Mouse (Mus musculus) embryonic facial prominence, embryonic 12.5 days (tissue): ENCODE data around the gene Spns2. TPM values are rescaled to one million over a fixed set of nuclear protein-coding genes. Genes with fewer than 3 reads are reported as not detected.
"Not testable (repeated sequence)": the region's sequence is repeated elsewhere in the genome, so short reads cannot be mapped to it uniquely, and the experiment has no call there.

Experiments used
- ATAC-seq: fragments of 200-750 bp; cut with Nextera tagmentation; 2 replicates; pipeline ENCODE4 v1.8.0; 2017; ENCODE audit not compliant: insufficient number of reproducible peaks, insufficient read depth, low FRiP score, low TSS enrichment
- H3K27ac ChIP-seq: fragments of 300-500 bp; sonication (generic); 2 replicates; pipeline ENCODE4 v1.5.1; 2016; ENCODE audit warnings: mild to moderate bottlenecking
- H3K27me3 ChIP-seq: fragments of 300-500 bp; sonication (generic); 2 replicates; pipeline ENCODE4 v1.6.1; 2016; ENCODE audit warnings: mild to moderate bottlenecking, moderate library complexity
- H3K36me3 ChIP-seq: fragments of 300-500 bp; sonication (generic); 2 replicates; pipeline ENCODE4 v1.6.1; 2016; ENCODE audit warnings: mild to moderate bottlenecking
- H3K4me1 ChIP-seq: fragments of 300-500 bp; sonication (generic); 2 replicates; pipeline ENCODE4 v1.6.1; 2016
- H3K4me2 ChIP-seq: fragments of 300-500 bp; sonication (generic); replicated peaks from 2 replicates; pipeline ENCODE4 v1.6.1; 2016; ENCODE audit warnings: mild to moderate bottlenecking, moderate library complexity
- H3K4me3 ChIP-seq: fragments of 300-500 bp; sonication (generic); 2 replicates; pipeline ENCODE4 v1.5.1; 2016; ENCODE audit warnings: mild to moderate bottlenecking
- H3K9ac ChIP-seq: fragments of 300-500 bp; sonication (generic); 2 replicates; pipeline ENCODE4 v1.6.1; 2016; ENCODE audit warnings: mild to moderate bottlenecking, moderate library complexity
- H3K9me3 ChIP-seq: fragments of 300-500 bp; sonication (generic); 2 replicates; pipeline ENCODE4 v1.6.1; 2016; ENCODE audit warnings: mild to moderate bottlenecking, moderate library complexity
- WGBS: fragments of 180-500 bp; shearing (Covaris S2); methylation state at CpG from one replicate; pipeline ENCODE4 v1.1.7; 2016; 5-methylcytosine and 5-hydroxymethylcytosine counted together
- polyA plus RNA-seq: library from polyadenylated mRNA; unstranded; fragments of >200 nt; fragmentation: Nextera tagmentation; extraction: Ambion mirVana; gene quantifications from 2 replicates; pipeline ENCODE4 v1.2.1, GENCODE M21; 2016

Gene Spns2
- polyA plus RNA-seq, 1 experiment from 2014 or later: 3.9 TPM

DNA sequence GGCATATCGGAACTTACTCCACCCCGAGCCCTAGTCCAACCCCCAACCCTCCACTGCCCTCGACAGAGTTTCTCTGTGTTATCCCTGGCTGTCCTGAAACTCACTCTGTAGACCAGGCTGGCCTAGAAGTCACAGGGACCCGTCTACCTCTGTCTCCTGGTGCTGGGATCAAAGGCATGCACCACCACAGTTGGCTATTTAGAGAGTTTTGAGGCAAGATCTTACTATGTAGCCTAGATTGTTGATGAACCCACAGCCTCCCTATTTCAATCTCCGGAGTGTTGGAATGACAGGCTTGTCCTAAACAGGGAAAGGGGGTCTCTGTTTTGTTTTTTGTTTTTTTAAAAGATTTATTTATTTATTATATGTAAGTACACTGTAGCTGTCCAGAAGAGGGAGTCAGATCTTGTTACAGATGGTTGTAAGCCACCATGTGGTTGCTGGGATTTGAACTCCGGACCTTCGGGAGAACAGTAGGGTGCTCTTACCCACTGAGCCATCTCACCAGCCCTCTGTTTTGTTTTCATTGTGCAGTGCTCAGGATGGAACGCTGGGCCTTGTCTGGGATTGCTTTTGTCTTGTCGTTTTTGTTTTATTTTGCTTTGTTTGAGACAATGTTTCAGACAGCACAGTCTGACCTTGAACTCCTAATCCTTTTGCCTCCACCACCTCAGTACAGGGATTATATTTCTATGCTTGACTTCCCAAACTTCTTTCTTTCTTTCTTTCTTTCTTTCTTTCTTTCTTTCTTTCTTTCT lies 59.2 kb downstream of the Spns2 start:
- not testable (repeated sequence) for H3K9ac ChIP-seq, H3K4me3 ChIP-seq, H3K4me1 ChIP-seq, ATAC-seq, H3K27ac ChIP-seq, H3K9me3 ChIP-seq, H3K4me2 ChIP-seq, H3K27me3 ChIP-seq, H3K36me3 ChIP-seq
- WGBS: 66% methylated on average over 9 of the region's 9 CpGs

DNA sequence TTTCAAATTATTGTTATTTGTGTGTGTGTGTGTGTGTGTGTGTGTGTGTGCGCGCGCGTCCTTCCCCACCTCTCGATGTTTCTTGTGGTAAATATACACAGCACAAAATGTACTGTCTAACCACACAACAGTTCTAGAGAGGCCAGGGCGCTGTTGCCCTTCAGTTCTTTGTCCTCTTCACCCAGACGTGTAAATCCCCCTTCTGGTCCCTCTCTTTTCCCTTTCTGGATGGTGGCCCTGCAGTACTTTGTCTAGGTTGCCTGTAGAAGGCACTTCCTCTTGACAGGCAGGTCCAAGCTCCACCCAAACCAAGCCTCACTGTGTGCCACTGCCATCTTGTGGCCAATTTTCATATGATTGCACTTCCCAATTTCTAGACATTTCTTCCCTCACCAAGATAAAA lies 60.4 kb downstream of the Spns2 start:
- H3K4me2 ChIP-seq: 0 out of 2 replicates have a peak overlapping the region, but pooled peaks have one; percentile 30
- H3K27me3 ChIP-seq: no peaks in the 10 kb centered on the region
- 61% methylated on average over 7 of the region's 7 CpGs for WGBS
- no peak for ATAC-seq
- H3K27ac ChIP-seq: no peak overlapping the region
- H3K36me3 ChIP-seq: no peaks in the 10 kb centered on the region
- H3K4me3 ChIP-seq: no peak overlapping the region
- no peak overlapping the region for H3K9ac ChIP-seq
- no peaks in the 10 kb centered on the region for H3K4me1 ChIP-seq
- no peaks in the 10 kb centered on the region for H3K9me3 ChIP-seq

DNA sequence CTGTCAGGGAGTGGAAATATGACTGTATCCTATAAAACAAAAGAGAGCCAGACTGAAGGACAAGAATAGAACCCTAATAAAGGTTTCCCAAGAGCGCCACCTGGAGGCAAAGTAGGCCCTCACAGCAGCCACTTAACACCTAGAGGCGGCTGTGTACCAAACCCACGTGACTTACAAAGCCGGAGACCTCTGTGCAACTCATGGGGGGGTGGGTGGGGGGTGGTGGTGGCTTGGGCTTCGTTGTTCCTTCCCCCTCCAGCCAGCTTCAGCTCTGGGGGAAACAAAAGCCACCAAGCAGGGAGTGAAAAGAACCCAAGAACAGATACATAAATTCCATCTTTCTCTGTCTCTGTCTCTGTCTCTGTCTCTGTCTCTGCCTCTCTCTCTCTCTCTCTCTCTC lies 61.0 kb downstream of the Spns2 start:
- H3K4me2 ChIP-seq: no peak overlapping the region
- no peaks in the 10 kb centered on the region for H3K9me3 ChIP-seq
- H3K36me3 ChIP-seq: no peaks in the 10 kb centered on the region
- H3K27ac ChIP-seq: no peak overlapping the region
- no peak for ATAC-seq
- H3K27me3 ChIP-seq: no peaks in the 10 kb centered on the region
- H3K9ac ChIP-seq: no peak overlapping the region
- 1% methylated on average over 5 of the region's 5 CpGs for WGBS
- H3K4me3 ChIP-seq: no peak overlapping the region
- no peaks in the 10 kb centered on the region for H3K4me1 ChIP-seq

DNA sequence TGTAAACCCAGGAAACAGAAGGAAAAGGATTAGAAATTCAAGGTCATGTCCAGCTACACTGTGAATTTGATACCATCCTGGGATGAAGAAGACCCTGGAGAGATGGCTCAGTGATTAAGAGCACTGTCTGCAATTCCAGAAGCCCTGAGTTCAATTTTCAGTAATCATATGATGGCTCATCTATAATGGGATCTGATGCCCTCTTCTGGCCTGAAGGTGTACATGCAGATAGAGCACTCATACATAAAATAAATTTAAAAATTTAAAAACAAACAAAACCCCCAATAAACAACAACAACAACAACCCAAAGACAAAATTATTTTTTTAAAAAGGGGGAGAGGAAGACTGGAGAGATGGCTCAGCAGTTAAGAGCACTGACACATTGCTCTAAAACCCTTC lies 62.8 kb downstream of the Spns2 start:
- Histone ChIP-seq H3K9ac (no peak overlapping the region), H3K27me3 (no peaks in the 10 kb centered on the region)
- no peak for ATAC-seq

DNA sequence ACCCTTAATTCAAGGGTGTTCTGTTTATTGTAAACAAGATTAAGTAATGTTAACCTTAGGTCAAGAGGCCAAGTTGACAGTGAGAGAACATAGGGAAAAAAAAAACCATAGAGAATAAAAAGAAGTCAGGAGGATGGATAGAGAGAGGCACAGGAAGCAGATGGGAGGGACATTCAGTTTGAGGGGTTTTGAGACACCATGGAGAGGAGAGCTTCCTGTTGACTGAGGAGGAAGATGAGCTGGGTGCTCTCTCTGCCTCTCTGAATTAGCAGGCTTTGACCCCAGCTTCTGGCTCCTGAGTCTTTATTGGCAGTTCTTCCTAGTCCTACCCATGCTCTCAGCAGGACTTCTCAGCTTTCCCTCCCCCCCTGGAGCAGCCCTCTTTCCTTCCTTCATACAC lies 64.5 kb downstream of the Spns2 start:
- H3K9ac ChIP-seq: no peak overlapping the region
- no peaks in the 10 kb centered on the region for H3K9me3 ChIP-seq
- H3K4me2 ChIP-seq: no peak overlapping the region
- no peak overlapping the region for H3K4me3 ChIP-seq
- no peak overlapping the region for H3K27ac ChIP-seq
- ATAC-seq: no peak
- H3K4me1 ChIP-seq: no peaks in the 10 kb centered on the region
- H3K27me3 ChIP-seq: no peaks in the 10 kb centered on the region
- no peaks in the 10 kb centered on the region for H3K36me3 ChIP-seq

More for the DNA sequence above, 62.8 kb downstream of the Spns2 start:
- Histone ChIP-seq H3K4me2 (no peak overlapping the region), H3K36me3 (no peaks in the 10 kb centered on the region), H3K9me3 (no peaks in the 10 kb centered on the region), H3K27ac (no peak overlapping the region), H3K4me3 (no peak overlapping the region), H3K4me1 (no peaks in the 10 kb centered on the region)

DNA sequence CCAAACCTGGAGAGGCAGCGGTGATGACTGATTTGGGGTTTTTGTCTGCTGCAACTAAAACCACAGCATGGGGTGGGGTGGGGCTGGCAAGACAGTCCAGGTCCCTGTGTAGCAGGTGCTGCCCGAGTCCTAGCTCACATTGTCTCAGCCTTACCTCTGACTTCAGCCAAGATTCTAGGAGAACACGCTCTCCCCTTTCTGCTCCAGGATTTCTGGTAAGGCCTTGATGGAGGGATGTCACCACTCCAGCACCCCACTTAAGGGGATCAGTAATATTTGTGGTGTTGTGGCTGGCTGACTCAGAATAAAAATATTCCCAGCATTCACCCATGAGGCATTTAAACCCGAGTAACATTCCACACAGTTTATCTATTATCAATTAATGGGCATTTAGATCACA lies 66.0 kb downstream of the Spns2 start:
- Histone ChIP-seq H3K4me2 (no peak overlapping the region), H3K27ac (no peak overlapping the region), H3K4me1 (no peaks in the 10 kb centered on the region), H3K36me3 (no peaks in the 10 kb centered on the region), H3K9me3 (no peaks in the 10 kb centered on the region), H3K4me3 (no peak overlapping the region), H3K9ac (no peak overlapping the region), H3K27me3 (no peaks in the 10 kb centered on the region)
- ATAC-seq: no peak
- WGBS: 86% methylated on average over 4 of the region's 4 CpGs

DNA sequence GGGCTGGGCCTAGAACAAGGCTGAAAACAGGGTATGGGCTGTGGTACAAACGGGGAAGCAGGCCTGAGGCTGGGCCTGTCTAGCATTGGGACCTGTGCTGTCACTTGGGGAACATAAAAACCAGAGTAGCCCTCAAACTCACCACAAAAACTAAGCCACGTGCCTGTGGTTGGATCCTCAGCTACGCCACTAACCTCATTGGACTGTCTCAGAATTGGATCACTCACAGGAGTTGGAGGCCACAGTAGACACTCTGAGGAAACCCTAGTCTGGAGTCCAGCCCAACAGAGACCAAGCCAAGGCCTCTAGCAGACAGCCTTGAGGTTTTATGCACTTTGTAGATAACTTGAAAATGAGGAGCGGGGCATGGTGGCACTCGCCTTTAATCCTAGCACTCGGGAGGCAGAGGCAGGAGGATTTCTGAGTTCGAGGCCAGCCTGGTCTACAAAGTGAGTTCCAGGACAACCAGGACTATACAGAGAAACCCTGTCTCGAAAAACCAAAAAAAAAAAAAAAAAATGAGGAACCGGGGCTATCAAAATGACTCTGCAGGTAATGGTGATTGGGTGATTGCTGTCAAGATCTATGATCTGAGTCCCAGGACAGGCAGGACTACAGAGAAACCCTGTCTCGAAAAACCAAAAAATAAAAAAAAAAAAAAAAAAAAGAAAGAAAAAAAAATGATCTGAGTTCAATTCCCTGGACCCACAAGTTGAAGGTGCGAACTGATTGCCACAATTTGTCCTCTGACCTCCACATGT lies 68.0 kb downstream of the Spns2 start:
- WGBS: 92% methylated on average over 11 of the region's 11 CpGs

DNA sequence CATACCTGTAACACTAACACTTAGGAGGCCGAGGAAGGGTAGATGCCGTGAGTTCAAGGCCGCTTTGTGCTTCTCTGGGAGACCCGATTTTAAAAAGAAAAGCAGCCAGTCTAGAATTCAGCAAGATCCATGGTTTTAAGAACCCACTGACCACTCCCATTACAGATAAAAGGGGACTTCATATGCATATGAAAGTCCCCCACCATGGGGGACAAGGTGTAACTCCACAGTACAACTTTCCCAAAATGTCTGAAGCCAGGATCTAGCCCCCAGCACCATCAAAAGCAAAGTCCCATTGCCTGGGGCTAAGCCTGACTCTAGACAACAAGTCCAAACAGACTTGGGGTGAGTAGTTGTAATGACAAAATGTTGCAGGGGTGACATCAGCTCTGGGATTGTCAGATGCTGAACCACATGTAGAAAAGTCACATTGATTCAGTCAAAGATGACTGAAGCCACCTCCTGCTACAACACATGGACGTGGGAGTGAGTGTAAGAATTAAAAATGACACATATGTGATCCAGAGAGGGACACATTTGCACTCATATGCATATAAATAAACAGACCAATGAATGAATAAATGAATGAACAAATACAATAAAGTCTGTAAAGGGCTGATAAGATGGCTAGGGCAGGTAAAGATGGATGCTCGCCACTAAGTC lies 69.1 kb downstream of the Spns2 start:
- H3K4me1 ChIP-seq: peaks cover 8% of the 10 kb centered on the region; the same call in 1 of the 2 replicates
- 85% methylated on average over 6 of the region's 6 CpGs for WGBS
- H3K36me3 ChIP-seq: no peaks in the 10 kb centered on the region
- no peak overlapping the region for H3K27ac ChIP-seq
- H3K27me3 ChIP-seq: no peaks in the 10 kb centered on the region
- H3K9me3 ChIP-seq: no peaks in the 10 kb centered on the region
- no peak for ATAC-seq
- no peak overlapping the region for H3K4me3 ChIP-seq
- H3K4me2 ChIP-seq: no peak overlapping the region
- H3K9ac ChIP-seq: no peak overlapping the region

More for the DNA sequence above, 68.0 kb downstream of the Spns2 start:
- Histone ChIP-seq H3K36me3 (no peaks in the 10 kb centered on the region), H3K4me3 (no peak overlapping the region), H3K27me3 (no peaks in the 10 kb centered on the region), H3K4me1 (peaks cover 8% of the 10 kb centered on the region; the same call in 1 of the 2 replicates), H3K9me3 (no peaks in the 10 kb centered on the region), H3K9ac (no peak overlapping the region), H3K4me2 (no peak overlapping the region), H3K27ac (no peak overlapping the region)
- no peak for ATAC-seq

DNA sequence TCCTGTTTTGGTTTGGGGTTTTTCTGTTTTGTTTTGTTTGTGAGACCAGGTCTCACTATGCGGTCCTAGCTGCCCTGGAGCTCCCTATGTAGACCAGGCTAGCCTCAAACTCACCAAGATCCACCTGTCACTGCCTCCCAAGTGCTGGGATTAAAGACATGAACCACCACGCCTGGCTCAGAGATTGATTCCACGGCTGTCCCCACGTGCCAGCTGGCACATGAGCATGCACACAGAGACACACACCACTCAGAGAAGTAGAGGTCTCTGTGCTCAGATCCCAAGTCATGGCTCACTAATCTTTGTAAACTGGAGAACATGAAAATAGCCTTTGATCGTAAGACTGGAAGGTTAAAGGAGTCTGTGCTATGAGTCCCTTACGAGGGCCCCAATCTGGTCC lies 70.7 kb downstream of the Spns2 start:
- no peak for ATAC-seq
- Histone ChIP-seq H3K9ac (no peak overlapping the region), H3K4me2 (no peak overlapping the region), H3K4me1 (peaks cover 8% of the 10 kb centered on the region; the same call in 1 of the 2 replicates), H3K9me3 (no peaks in the 10 kb centered on the region), H3K4me3 (no peak overlapping the region), H3K27me3 (no peaks in the 10 kb centered on the region), H3K27ac (no peak overlapping the region), H3K36me3 (no peaks in the 10 kb centered on the region)
- WGBS: 83% methylated on average over 6 of the region's 6 CpGs

DNA sequence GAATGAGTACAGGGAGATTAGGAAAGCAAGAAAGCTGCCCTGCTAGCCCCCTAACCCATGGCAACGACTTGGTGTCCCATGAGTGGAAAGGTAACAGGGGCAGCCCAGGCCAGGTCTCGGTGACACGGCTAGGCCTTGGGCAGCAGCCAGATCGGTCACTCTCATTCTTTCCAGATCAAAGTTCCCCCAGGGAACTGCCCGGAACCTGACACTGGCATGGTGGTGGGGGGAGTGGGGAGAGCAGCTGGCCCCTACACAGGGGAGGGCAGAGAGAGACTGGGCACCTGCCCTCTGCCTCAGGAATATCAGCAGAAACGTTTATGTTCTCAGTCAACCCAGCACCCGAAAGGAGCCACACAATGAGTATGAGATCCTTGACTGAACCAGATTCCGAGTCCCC lies 71.5 kb downstream of the Spns2 start:
- H3K4me1 ChIP-seq: peaks cover 8% of the 10 kb centered on the region; the same call in 1 of the 2 replicates
- 0 out of 2 replicates have a peak, but pooled peaks cover 1% of the 10 kb centered on the region for H3K27me3 ChIP-seq
- H3K9me3 ChIP-seq: no peaks in the 10 kb centered on the region
- H3K36me3 ChIP-seq: no peaks in the 10 kb centered on the region
- H3K4me3 ChIP-seq: no peak overlapping the region
- WGBS: 35% methylated on average over 8 of the region's 8 CpGs
- no peak overlapping the region for H3K9ac ChIP-seq
- no peak overlapping the region for H3K4me2 ChIP-seq
- no peak for ATAC-seq
- no peak overlapping the region for H3K27ac ChIP-seq

DNA sequence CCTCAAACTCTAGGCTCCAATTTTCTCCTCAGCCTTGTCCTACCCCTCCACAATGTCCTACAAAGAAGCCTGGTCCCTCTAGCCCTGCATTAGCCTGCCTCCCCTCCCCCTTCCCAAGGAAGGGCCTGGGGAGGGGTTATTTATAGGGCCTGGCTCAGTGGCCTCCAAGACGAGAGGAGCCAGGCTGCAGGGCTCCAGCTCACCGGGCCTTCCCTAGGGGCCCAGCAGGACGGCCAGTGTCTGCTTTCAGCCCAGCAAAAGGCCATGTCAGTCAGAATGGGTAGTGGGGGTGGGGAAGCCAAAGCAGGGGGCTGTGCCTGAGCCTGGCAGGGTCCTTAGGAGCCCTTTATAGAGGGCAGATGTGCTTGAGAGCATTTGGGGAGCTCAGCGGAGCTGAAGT lies 72.3 kb downstream of the Spns2 start:
- no peak overlapping the region for H3K4me2 ChIP-seq

More for the DNA sequence above, 72.3 kb downstream of the Spns2 start:
- no peak overlapping the region for H3K27ac ChIP-seq
- no peak overlapping the region for H3K9ac ChIP-seq
- H3K9me3 ChIP-seq: no peaks in the 10 kb centered on the region
- peaks cover 8% of the 10 kb centered on the region; the same call in 1 of the 2 replicates for H3K4me1 ChIP-seq
- no peak for ATAC-seq
- WGBS: 6% methylated on average over 4 of the region's 4 CpGs
- H3K27me3 ChIP-seq: 0 out of 2 replicates have a peak, but pooled peaks cover 6% of the 10 kb centered on the region
- no peak overlapping the region for H3K4me3 ChIP-seq
- H3K36me3 ChIP-seq: no peaks in the 10 kb centered on the region
